Mouse (Mus musculus): ENCODE measurements around the gene Grk2. TPM values are rescaled to one million over a fixed set of nuclear protein-coding genes. Genes with fewer than 3 reads are reported as not detected.

The Grk2 gene
- 19.6 and 20.0 TPM in 2 replicates for polyA plus RNA-seq (2015; fragmentation: Nextera tagmentation; extraction: Ambion mirVana)

DNA sequence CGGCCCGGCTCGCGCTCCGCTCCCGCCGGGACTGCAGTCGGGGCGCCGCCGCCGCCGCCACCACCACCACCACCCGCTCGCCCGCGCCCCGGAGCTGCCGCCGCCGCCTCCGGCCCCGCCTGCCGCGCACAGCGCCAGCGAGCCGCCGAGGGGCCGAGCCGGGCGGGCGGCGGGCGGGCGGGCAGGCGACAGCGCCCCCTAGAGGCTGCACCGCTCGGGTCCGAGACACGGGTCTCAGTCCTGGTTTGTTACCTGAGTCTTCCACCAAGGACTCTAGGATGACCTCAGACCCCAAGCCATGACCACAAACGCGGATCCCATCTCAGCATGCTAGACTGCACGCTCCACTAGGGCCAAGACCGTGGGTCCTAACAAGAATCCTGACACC, at the start of gene Grk2:
TSS of gene Grk2 (minus strand) at position 33 of the 388 bp plus-strand sequence.
- Histone ChIP-seq H3K27ac (peak within 1 kb of the TSS; percentile 84), H3K27me3 (no peaks in the 10 kb centered on the region), H3K36me3 (no peaks in the 10 kb centered on the region), H3K9me3 (no peaks in the 10 kb centered on the region), H3K4me3 (peak within 1 kb of the TSS; percentile 98), H3K4me1 (replicated peaks) (peaks cover 52% of the 10 kb centered on the region), H3K9ac (peak within 1 kb of the TSS; percentile 99), H3K4me2 (peak within 1 kb of the TSS; percentile 91)
- WGBS: 0% methylated on average over 6 of the region's 46 CpGs
- peak; percentile 65 for ATAC-seq (ENCODE audit: low FRiP score)

DNA sequence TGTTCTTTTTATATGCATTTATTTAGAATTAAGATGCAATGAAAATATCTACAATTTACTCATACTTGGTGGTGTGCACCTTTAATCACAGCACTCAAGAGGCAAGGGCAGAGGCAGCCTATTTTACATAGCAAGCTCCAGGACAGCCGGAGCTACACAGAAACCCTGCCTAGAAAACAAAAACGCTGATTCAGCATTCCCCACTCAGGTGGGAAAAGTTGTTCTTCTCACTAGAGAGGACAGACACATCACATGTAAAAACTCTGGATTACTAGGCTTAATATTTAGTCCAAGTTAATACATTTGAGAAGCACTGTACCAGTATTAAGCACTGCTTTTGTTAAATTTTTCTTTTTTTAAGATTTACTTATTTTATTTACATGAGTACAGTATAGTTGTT, 43.4 kb upstream of the Grk2 start:
- WGBS: 90% methylated on average over 2 of the region's 2 CpGs
- Histone ChIP-seq H3K9me3 (no peaks in the 10 kb centered on the region), H3K27me3 (no peaks in the 10 kb centered on the region), H3K4me1 (replicated peaks) (no peaks in the 10 kb centered on the region), H3K4me3 (no peak overlapping the region), H3K9ac (no peak overlapping the region), H3K27ac (no peak overlapping the region), H3K4me2 (no peak overlapping the region), H3K36me3 (peaks cover 67% of the 10 kb centered on the region)
- ATAC-seq (ENCODE audit: low FRiP score): no peak

DNA sequence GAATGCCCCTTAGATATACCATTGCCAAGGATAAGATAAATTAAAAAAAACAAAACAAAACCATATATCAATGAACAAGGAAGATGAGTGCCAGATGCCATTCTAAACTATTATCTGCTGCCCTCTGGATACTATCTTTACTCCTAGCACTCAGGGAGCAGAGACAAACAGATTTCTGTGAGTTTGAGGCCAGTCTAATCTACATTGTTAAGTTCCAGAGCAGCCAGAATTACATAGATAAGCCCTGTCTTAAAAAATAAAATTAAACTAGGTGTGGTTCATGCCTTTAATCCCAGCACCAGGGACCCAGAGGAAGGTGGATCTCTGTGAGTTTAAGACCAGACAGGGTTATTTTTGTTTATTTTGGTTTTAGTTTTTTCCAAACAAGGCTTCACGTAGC, 40.5 kb upstream of the Grk2 start:
- H3K4me2 ChIP-seq: no peak overlapping the region
- WGBS: 93% methylated on average over 1 of the region's 1 CpGs
- peaks cover 72% of the 10 kb centered on the region for H3K36me3 ChIP-seq

DNA sequence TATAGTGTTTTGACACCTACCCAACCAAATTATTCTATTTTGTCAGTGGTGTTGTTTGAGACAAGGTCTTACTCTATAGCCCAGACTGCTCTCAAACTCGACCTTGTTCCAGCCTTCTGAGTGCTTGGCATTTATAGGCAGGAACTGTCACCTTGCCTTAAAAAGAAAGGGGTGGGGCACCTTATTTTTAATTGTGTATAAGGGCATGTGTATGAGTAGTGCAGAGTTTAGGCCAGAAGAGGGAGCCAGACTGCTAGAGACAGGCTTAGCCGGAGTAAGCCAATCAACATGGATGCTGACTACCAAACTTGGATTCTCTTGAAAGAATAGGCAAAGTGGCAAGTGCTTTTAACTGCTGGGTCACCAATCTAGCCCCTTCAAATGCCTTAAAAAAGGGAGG, 32.1 kb upstream of the Grk2 start:
- H3K9ac ChIP-seq: no peak overlapping the region
- no peak for ATAC-seq (ENCODE audit: low FRiP score)
- no peak overlapping the region for H3K4me2 ChIP-seq
- H3K4me3 ChIP-seq: no peak overlapping the region
- H3K27ac ChIP-seq: no peak overlapping the region
- WGBS: 45% methylated on average over 2 of the region's 2 CpGs
- H3K4me1 ChIP-seq (replicated peaks): peaks cover 18% of the 10 kb centered on the region
- peaks cover 44% of the 10 kb centered on the region for H3K36me3 ChIP-seq
- H3K27me3 ChIP-seq: no peaks in the 10 kb centered on the region
- H3K9me3 ChIP-seq: no peaks in the 10 kb centered on the region

More for the DNA sequence above, 40.5 kb upstream of the Grk2 start:
- no peak overlapping the region for H3K4me3 ChIP-seq
- no peaks in the 10 kb centered on the region for H3K27me3 ChIP-seq
- no peaks in the 10 kb centered on the region for H3K9me3 ChIP-seq
- H3K4me1 ChIP-seq (replicated peaks): no peaks in the 10 kb centered on the region
- ATAC-seq (ENCODE audit: low FRiP score): no peak
- H3K27ac ChIP-seq: no peak overlapping the region
- no peak overlapping the region for H3K9ac ChIP-seq

DNA sequence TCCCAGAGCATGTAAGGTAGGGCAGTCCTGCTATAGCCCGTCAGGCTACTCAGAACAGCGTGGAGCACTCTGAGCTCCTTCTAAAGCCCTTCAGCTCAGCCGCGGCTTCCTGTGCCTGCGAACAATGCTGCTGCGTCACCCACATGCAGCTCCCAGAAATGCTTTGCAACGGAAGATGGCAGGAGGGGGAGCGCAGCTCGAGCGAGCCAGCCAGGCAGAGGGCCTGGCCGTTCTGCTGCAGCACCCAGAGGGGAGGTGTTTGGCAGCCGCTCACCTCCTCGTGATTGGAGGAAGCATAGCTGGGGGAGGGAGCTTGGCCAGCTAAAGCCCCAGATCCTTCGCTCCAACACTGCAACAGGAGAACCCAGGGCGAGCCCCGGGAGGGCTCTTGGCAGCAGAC, 27.8 kb upstream of the Grk2 start:
- WGBS: under 1% methylated on average over 16 of the region's 16 CpGs
- Histone ChIP-seq H3K9me3 (no peaks in the 10 kb centered on the region), H3K36me3 (peaks cover 25% of the 10 kb centered on the region), H3K27me3 (no peaks in the 10 kb centered on the region), H3K4me3 (peak overlapping the region; percentile 63), H3K27ac (peak overlapping the region; percentile 91), H3K4me2 (peak overlapping the region; percentile 84), H3K9ac (peak overlapping the region; percentile 84), H3K4me1 (replicated peaks) (peaks cover 41% of the 10 kb centered on the region)
- peak; percentile 98 for ATAC-seq (ENCODE audit: low FRiP score)

DNA sequence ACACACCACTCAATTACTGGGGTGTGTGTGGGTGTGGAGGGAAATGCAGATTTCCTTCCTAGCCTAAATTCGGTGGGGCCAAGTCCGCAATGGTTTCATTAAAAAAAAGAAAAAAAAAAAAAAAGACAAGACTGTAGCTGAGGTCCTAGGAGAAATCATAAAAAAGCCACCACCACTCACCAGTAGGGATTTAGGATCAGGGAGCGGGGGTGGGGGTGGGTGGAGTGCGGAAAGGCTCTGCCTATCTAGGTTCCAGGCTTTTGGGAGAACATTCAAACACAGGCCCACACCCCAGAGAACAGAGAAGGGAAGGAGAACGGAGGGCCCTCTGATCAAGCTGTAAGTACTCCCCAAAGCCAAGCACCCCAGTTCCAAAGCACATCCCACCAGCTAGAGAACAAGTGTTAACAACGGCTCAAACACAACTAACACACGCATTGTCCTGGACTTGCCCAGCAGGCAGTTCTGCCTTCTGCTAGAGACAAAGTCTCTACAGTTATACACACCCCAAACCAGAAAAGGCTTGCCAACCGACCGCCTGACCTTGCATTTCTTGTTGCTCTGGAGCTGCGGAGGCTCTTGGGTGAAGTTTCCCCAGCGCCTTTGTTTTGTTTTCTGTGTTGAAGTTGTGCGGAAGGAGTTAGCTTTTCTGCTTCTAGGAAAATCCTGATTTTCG, 27.2 kb upstream of the Grk2 start:
- peaks cover 41% of the 10 kb centered on the region for H3K4me1 ChIP-seq (replicated peaks)
- no peaks in the 10 kb centered on the region for H3K27me3 ChIP-seq
- ATAC-seq (ENCODE audit: low FRiP score): peak; percentile 64
- no peaks in the 10 kb centered on the region for H3K9me3 ChIP-seq
- H3K9ac ChIP-seq: peak overlapping the region; percentile 84
- H3K27ac ChIP-seq: peak overlapping the region; percentile 91
- H3K36me3 ChIP-seq: peaks cover 30% of the 10 kb centered on the region
- peak overlapping the region; percentile 84 for H3K4me2 ChIP-seq
- WGBS: 0% methylated on average over 13 of the region's 13 CpGs
- peak overlapping the region; percentile 63 for H3K4me3 ChIP-seq

DNA sequence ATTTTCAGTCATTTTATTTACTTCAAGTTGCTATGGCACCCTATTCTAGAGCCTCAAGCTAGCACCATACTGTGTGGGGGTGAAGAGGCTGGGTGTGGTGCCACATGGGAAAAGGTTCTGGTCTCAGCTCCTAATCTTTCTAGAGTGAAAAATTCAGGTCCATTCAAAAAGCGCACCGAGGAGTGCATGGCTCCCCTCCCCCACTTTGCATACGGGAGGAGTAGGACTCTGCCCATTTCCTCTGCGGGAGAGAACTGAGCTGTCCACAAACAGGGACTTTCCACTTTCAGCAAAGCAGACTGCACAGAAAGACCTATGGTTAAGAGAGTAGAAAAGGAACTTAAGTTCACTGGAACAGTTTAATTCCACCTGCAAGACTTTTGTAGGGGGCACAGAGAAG, 26.6 kb upstream of the Grk2 start:
- no peak for ATAC-seq (ENCODE audit: low FRiP score)
- peak overlapping the region; percentile 91 for H3K27ac ChIP-seq
- no peaks in the 10 kb centered on the region for H3K27me3 ChIP-seq
- WGBS: 0% methylated on average over 4 of the region's 4 CpGs
- peak overlapping the region; percentile 84 for H3K9ac ChIP-seq
- peaks cover 35% of the 10 kb centered on the region for H3K36me3 ChIP-seq
- peak overlapping the region; percentile 84 for H3K4me2 ChIP-seq
- no peaks in the 10 kb centered on the region for H3K9me3 ChIP-seq
- H3K4me1 ChIP-seq (replicated peaks): peaks cover 41% of the 10 kb centered on the region
- peak overlapping the region; percentile 63 for H3K4me3 ChIP-seq

DNA sequence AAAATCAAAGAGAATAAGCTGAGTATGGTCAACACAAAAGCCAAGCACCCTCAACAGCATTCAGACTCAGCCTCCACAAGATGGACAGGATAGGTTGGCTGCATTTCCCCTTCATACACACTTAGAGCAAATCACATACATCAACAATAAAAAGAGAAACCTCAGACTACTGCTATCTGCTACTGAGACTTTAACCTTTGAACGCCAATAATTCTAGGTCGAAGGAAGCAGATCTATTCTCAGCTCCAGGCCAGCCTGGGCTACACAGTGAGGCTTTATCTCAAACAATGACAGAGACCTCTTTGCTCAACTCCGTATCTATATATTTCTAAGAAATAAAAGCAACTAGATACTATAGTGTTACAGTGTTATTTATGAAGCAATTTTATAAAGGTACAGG, 25.3 kb upstream of the Grk2 start:
- WGBS: 93% methylated on average over 3 of the region's 3 CpGs
- ATAC-seq (ENCODE audit: low FRiP score): no peak
- H3K9me3 ChIP-seq: no peaks in the 10 kb centered on the region
- no peak overlapping the region for H3K27ac ChIP-seq
- peaks cover 41% of the 10 kb centered on the region for H3K4me1 ChIP-seq (replicated peaks)
- H3K27me3 ChIP-seq: no peaks in the 10 kb centered on the region
- no peak overlapping the region for H3K4me2 ChIP-seq
- H3K9ac ChIP-seq: no peak overlapping the region
- no peak overlapping the region for H3K4me3 ChIP-seq
- peaks cover 44% of the 10 kb centered on the region for H3K36me3 ChIP-seq

DNA sequence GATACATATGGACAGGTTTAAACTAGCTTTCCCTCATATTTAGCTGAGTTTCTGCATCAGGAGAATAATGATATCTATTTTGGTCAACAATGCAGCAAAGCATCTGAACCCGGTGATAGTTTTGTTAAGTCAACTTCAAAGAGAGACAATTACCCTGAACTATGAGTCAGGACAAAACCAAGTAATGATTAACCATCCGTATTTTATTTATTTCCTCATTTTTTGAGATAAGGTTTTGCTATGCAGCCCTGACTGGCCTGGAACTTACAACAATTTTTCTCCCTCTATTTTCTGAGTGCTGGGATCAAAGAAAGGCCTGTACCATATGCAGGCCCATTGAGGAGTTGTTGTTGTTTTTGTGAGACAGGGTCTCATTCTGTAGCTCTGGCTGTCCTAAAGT, 24.6 kb upstream of the Grk2 start:
- H3K36me3 ChIP-seq: peaks cover 51% of the 10 kb centered on the region

DNA sequence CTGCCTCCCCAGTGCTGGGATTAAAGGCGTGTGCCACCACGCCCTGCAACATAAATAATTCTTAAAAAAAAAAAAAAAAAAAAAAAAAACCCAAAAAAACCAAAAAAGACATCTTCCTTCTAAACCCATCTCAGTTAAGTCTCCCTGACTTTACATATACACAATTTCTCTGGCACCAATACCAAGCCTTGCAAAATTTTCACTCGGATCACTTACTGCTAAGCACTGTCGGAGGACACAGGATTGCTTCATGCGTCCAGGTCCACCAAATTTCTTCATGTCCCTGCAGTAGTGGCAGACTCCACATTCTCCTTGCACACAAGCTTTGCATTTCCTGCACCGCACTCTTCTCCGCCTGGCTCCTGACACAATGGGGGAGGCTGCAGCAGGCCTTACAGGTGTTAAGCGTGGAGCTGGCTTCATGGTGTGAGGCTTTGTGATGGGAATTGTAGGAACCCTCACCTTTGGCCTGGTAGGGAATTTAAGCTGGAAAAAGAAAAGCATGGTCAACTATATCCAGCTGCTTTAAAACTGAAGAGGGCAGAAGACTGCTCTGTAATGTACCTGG, 22.8 kb upstream of the Grk2 start:
- no peaks in the 10 kb centered on the region for H3K27me3 ChIP-seq
- H3K4me2 ChIP-seq: no peak overlapping the region
- H3K9ac ChIP-seq: no peak overlapping the region
- no peaks in the 10 kb centered on the region for H3K9me3 ChIP-seq
- H3K36me3 ChIP-seq: peaks cover 66% of the 10 kb centered on the region
- no peak for ATAC-seq (ENCODE audit: low FRiP score)
- H3K4me3 ChIP-seq: no peak overlapping the region
- WGBS: 95% methylated on average over 8 of the region's 8 CpGs
- H3K4me1 ChIP-seq (replicated peaks): peaks cover 26% of the 10 kb centered on the region
- no peak overlapping the region for H3K27ac ChIP-seq

More for the DNA sequence above, 24.6 kb upstream of the Grk2 start:
- WGBS: 96% methylated on average over 2 of the region's 2 CpGs
- Histone ChIP-seq H3K4me1 (replicated peaks) (peaks cover 41% of the 10 kb centered on the region), H3K27ac (no peak overlapping the region), H3K4me3 (no peak overlapping the region), H3K4me2 (no peak overlapping the region), H3K27me3 (no peaks in the 10 kb centered on the region), H3K9me3 (no peaks in the 10 kb centered on the region), H3K9ac (no peak overlapping the region)
- no peak for ATAC-seq (ENCODE audit: low FRiP score)

DNA sequence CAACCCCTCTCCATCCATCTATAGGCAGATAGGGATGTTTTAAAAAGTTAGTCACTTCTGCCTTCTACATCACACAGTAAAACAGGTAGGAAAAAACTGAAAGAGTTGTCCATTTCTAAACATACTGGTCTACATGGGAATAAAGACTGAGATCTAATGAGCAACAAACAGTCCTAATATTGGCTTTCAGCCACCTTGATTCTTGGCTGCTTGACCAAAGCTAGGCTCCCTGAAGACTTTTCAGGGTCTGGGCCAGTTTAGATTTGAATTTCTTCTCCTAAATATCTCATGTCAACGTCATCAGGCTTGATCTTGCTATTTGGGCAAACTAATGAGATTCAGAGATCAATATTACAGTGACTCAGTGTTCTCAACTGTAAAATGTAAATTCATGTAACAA, 20.9 kb upstream of the Grk2 start:
- no peak overlapping the region for H3K4me2 ChIP-seq
- no peaks in the 10 kb centered on the region for H3K27me3 ChIP-seq
- no peak for ATAC-seq (ENCODE audit: low FRiP score)
- H3K4me3 ChIP-seq: no peak overlapping the region
- 80% methylated on average over 1 of the region's 1 CpGs for WGBS
- no peak overlapping the region for H3K27ac ChIP-seq
- H3K9me3 ChIP-seq: no peaks in the 10 kb centered on the region
- peaks cover 84% of the 10 kb centered on the region for H3K36me3 ChIP-seq
- H3K4me1 ChIP-seq (replicated peaks): peaks cover 11% of the 10 kb centered on the region
- no peak overlapping the region for H3K9ac ChIP-seq

DNA sequence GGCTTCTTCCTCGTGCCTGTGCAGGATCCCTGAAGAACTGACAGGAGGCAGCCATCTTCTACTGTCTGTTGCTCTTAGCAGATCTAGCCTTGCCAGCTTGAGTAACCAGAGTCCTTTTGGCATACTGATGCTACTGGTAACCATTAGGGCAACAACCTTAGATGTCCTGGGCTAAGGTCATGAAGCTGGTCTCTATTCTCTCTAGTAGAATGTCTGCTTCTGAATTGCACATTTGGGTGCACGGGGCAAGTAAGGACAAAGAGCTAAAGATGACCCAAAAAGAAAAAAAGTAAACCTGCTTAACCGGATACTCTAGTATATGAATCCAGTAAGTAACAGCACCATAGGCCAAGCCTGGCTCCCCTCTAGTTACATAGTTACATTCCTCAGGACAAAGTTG, 20.1 kb upstream of the Grk2 start:
- Histone ChIP-seq H3K27me3 (no peaks in the 10 kb centered on the region), H3K9me3 (no peaks in the 10 kb centered on the region), H3K4me3 (no peak overlapping the region), H3K4me1 (replicated peaks) (peaks cover 3% of the 10 kb centered on the region; the same call in 1 of the 2 replicates), H3K27ac (no peak overlapping the region), H3K9ac (no peak overlapping the region), H3K4me2 (no peak overlapping the region), H3K36me3 (peaks cover 92% of the 10 kb centered on the region)
- ATAC-seq (ENCODE audit: low FRiP score): no peak
- WGBS: 96% methylated on average over 3 of the region's 3 CpGs

DNA sequence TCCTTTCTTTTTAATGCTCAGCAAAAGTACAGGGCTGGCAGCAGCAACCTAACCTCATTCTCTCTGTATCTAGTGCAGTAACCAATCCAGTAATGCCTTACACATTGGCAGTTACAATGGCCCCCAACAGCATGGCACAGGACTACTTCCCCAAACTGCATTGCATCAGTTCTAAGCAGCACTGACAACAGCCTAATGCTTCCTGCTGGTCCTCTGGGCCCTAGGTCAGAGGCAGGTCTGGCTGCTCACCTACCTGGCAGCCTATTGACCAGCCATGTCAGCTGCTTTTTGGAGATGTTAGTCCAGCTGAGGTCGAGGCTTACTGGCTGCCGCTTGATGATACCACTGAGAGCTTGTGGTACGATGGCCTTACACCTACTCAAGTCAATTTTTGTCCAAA, 16.1 kb upstream of the Grk2 start:
- peaks cover 99% of the 10 kb centered on the region for H3K36me3 ChIP-seq
- H3K4me1 ChIP-seq (replicated peaks): no peaks in the 10 kb centered on the region
- no peak overlapping the region for H3K27ac ChIP-seq
- H3K27me3 ChIP-seq: no peaks in the 10 kb centered on the region
- ATAC-seq (ENCODE audit: low FRiP score): no peak
- no peak overlapping the region for H3K4me3 ChIP-seq
- H3K9me3 ChIP-seq: no peaks in the 10 kb centered on the region
- WGBS: 96% methylated on average over 3 of the region's 3 CpGs
- H3K9ac ChIP-seq: no peak overlapping the region
- no peak overlapping the region for H3K4me2 ChIP-seq
